Mouse (Mus musculus) adrenal gland, postnatal 4 days (tissue): ENCODE measurements at regions not wholly inside any gene's neighbourhood (a gene's known extent, or its start where the extent isn't known, plus 50 kb on each side); places are given as distances from the start of the nearest gene placed in this dataset.

Experiments used
- DNase-seq, 2 experiments: peaks; one replicate each; pipeline ENCODE4 v3.0.0; 2021 to 2022; ENCODE audit warnings: low spot score in 2 of 2, mixed read lengths in 2 of 2

- DNase-seq: no peak
These were observed 53.0 kb upstream of the Cplx2 start for GRCm38 (mm10) chr13:54318161-54318560.

GRCm38 (mm10) chr13:54318601-54319000 is 52.5 kb upstream of the Cplx2 start:
- no peak for DNase-seq

GRCm38 (mm10) chr13:54320212-54320611 is 50.9 kb upstream of the Cplx2 start:
- no peak for DNase-seq

GRCm38 (mm10) chr13:54321011-54321410 is 50.1 kb upstream of the Cplx2 start:
- no peak for DNase-seq
